Mouse (Mus musculus) heart, adult 2 months (tissue): ENCODE data around the gene Ptpro.

Source experiments
- CTCF ChIP-seq: fragments of 200-600 bp; IDR thresholded peaks from 2 replicates; pipeline ENCODE4 v1.8.1; 2022; ENCODE audit warnings: antibody characterized with exemption, mild to moderate bottlenecking, moderate library complexity
- POLR2A ChIP-seq: fragments of 200-500 bp; IDR thresholded peaks from 2 replicates; pipeline ENCODE4 v1.6.1; 2011; ENCODE audit warnings: mild to moderate bottlenecking, low read depth, low read length, control low read depth; ENCODE audit not compliant: insufficient read depth

DNA sequence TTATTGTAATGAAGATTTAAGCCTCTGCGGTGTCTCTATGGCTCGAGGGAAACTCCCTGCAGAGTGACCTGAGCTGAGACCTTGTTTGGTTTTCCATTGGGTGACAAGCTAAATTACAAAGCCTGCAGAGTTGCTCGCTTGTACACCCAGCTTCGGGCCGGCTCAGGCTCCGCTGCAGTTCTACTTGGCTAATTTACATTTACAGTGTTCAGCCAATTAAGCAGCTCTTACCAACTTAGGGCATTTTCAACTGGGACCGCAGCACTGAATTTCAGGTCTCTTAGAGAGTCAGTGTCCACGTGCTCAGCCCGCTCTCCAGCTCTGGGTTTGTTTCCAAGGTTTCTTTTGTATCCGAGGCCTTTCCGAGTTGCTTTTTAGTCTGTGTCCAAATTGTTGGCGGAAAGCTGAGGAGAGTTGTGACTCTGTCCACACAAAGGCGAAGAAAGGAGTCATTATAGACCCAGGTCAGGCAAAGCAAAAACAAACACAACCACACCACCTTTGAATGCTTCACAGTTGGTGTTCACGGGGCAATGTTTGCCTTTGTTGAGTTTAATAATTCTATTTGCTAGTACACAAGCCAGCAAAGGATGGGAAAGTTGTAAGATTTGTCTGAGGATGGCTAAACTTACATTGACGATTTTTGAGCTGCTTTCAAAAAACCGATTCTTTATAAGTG lies 185.9 kb downstream of the Ptpro start:
- TF ChIP-seq POLR2A (no peak), CTCF (no peak)
